9 mouse cellular contexts compared by ENCODE assay signal in the genomic region with DNA sequence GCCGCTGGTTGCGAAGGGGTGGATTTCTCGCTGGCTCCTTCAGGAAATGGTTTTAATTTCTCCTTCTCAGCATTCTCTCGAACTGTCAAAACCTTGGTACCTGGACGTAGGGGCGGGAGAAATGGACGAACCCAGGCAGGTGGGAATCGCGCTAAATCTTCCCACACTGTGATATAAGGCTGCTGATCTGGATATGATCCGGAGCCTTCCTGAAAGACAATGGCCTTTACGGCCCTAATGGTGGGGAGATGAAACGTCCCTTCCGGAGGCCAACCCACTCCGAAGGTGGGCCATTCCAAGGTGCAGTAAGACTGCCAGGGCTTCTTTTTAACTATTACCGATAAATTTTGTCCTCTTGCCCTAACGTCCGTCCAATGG.
DNase-seq lines count a peak whose midpoint lies in the region; ATAC-seq and TF ChIP-seq lines count a peak whose summit lies in the region.
"Had no signal": no experiment of that assay in that cellular context is flagged by ENCODE, and none has a peak within 500 bp of the region (broad histone marks: within the 10 kb centered on the region; RNA-seq: fewer than 3 reads in every experiment).

No protein-coding gene starts in this region.

- H3K9me3 ChIP-seq in liver, embryonic 14.5 days (ENCODE audit: control insufficient read depth, low read length): peaks cover 54% of the 10 kb centered on the region
- peaks cover 58% of the 10 kb centered on the region for H3K9me3 ChIP-seq in stomach, embryonic 16.5 days (replicated peaks; ENCODE audit: control insufficient read depth, low read length)

- peak; percentile 46; the same call in 1 of the 2 replicates for ATAC-seq in cerebellum, adult (ENCODE audit: insufficient number of reproducible peaks, low FRiP score, low TSS enrichment)
- ATAC-seq in granulocyte monocyte progenitor cell, adult 5-6 weeks (replicated peaks; ENCODE audit: poor library complexity, severe bottlenecking): peak; percentile 26; the same call in 1 of the 2 replicates
- peak; percentile 23 for ATAC-seq in liver, embryonic 14.5 days (ENCODE audit: insufficient read depth)
- ATAC-seq in stomach, embryonic 16.5 days (ENCODE audit: insufficient read depth, low FRiP score): peak; percentile 30; the same call in 1 of the 2 replicates

- H3K4me3 ChIP-seq in liver, embryonic 14.5 days (ENCODE audit: insufficient read depth in 1 of 2, low read depth in 2 of 2, low read length in 2 of 2): no peak overlapping the region
- no peak overlapping the region for H3K4me3 ChIP-seq in stomach, embryonic 16.5 days (replicated peaks; ENCODE audit: low read length)

- 62% methylated on average over 17 of the region's 17 CpGs for WGBS in liver, embryonic 14.5 days (ENCODE audit: insufficient replicate concordance)
- WGBS in stomach, embryonic 16.5 days: 67% methylated on average over 17 of the region's 17 CpGs

- no peak overlapping the region for H3K27ac ChIP-seq in liver, embryonic 14.5 days
- no peak overlapping the region for H3K27ac ChIP-seq in stomach, embryonic 16.5 days (ENCODE audit: low read length)

- H3K4me1 ChIP-seq in liver, embryonic 14.5 days (replicated peaks; ENCODE audit: control insufficient read depth in 2 of 2, insufficient read depth in 2 of 2, low read length in 1 of 2): no peaks in the 10 kb centered on the region
- H3K4me1 ChIP-seq in stomach, embryonic 16.5 days (ENCODE audit: control insufficient read depth, insufficient read depth, low read length): no peaks in the 10 kb centered on the region
- H3K4me1 ChIP-seq: megakaryocyte, embryonic 14.5 days had no signal

- DNase-seq in cerebellum, postnatal 10 days: no peak
- DNase-seq in CD4-positive helper T cell, adult 2 months (ENCODE audit: low read depth, low spot score): peak; percentile 23
- DNase-seq in liver, embryonic 14.5 days (ENCODE audit: low read depth in 3 of 3, low spot score in 3 of 3): no peak
- no peak for DNase-seq in cerebellum, adult 9-10 months
- DNase-seq in B cell, adult 2 months: no peak

- TF ChIP-seq EP300 in liver, embryonic 14.5 days (IDR thresholded peaks at IDR 0.05; ENCODE audit: low read depth): no peak

- H3K4me2 ChIP-seq in liver, embryonic 14.5 days (ENCODE audit: low read depth): no peak overlapping the region
- H3K4me2 ChIP-seq in stomach, embryonic 16.5 days (ENCODE audit: low read depth, low read length): no peak overlapping the region

- H3K36me3 ChIP-seq in liver, embryonic 14.5 days (replicated peaks; ENCODE audit: control insufficient read depth, insufficient read depth, low read depth): no peaks in the 10 kb centered on the region
- H3K36me3 ChIP-seq in stomach, embryonic 16.5 days (ENCODE audit: control insufficient read depth, insufficient read depth, low read length): peaks cover 26% of the 10 kb centered on the region; the same call in 1 of the 2 replicates

- no peak overlapping the region for H3K9ac ChIP-seq in liver, embryonic 14.5 days (replicated peaks)
- H3K9ac ChIP-seq in stomach, embryonic 16.5 days (ENCODE audit: low read length): no peak overlapping the region

- 0 out of 2 replicates have a peak, but pooled peaks have one; percentile 1 for TF ChIP-seq CTCF in liver, embryonic 14.5 days (IDR thresholded peaks at IDR 0.05; ENCODE audit: low read depth)

- no peaks in the 10 kb centered on the region for H3K27me3 ChIP-seq in liver, embryonic 14.5 days (ENCODE audit: control insufficient read depth, insufficient read depth, low read length)
- no peaks in the 10 kb centered on the region for H3K27me3 ChIP-seq in stomach, embryonic 16.5 days (ENCODE audit: control insufficient read depth, insufficient read depth, low read length)
- H3K27me3 ChIP-seq: megakaryocyte, embryonic 14.5 days had no signal
